Mouse (Mus musculus) stomach, postnatal 0 days (tissue): ENCODE data around the gene Pheta1. TPM values are rescaled to one million over a fixed set of nuclear protein-coding genes. Genes with fewer than 3 reads are reported as not detected.

ENCODE experiments used
- ATAC-seq: fragments of 200-750 bp; cut with Nextera tagmentation; 2 replicates; pipeline ENCODE4 v1.8.0; 2017; ENCODE audit not compliant: low FRiP score, low TSS enrichment
- DNase-seq: peaks from one replicate; pipeline ENCODE4 v3.0.0-alpha.2; 2016; ENCODE audit warnings: low spot score
- H3K27ac ChIP-seq: fragments of 300-500 bp; sonication (generic); replicated peaks from 2 replicates; pipeline ENCODE4 v1.5.1; 2014; ENCODE audit warnings: mild to moderate bottlenecking, control low read depth
- H3K27me3 ChIP-seq: fragments of 300-500 bp; sonication (generic); 2 replicates; pipeline ENCODE4 v1.6.1; 2014; ENCODE audit warnings: low read length; ENCODE audit not compliant: control insufficient read depth, insufficient read depth
- H3K36me3 ChIP-seq: fragments of 300-500 bp; sonication (generic); 2 replicates; pipeline ENCODE4 v1.6.1; 2014; ENCODE audit warnings: low read length, mixed read lengths; ENCODE audit not compliant: control insufficient read depth, insufficient read depth
- H3K4me1 ChIP-seq: fragments of 300-500 bp; sonication (generic); replicated peaks from 2 replicates; pipeline ENCODE4 v1.6.1; 2014; ENCODE audit warnings: antibody characterized with exemption; ENCODE audit not compliant: control insufficient read depth, insufficient read depth
- H3K4me2 ChIP-seq: fragments of 300-500 bp; sonication (generic); replicated peaks from 2 replicates; pipeline ENCODE4 v1.6.1; 2014; ENCODE audit warnings: low read depth, mild to moderate bottlenecking, control low read depth, moderate library complexity
- H3K4me3 ChIP-seq: fragments of 300-500 bp; sonication (generic); 2 replicates; pipeline ENCODE4 v1.5.1; 2014; ENCODE audit warnings: low read depth, low read length, control low read depth
- H3K9ac ChIP-seq: fragments of 300-500 bp; sonication (generic); 2 replicates; pipeline ENCODE4 v1.6.1; 2014; ENCODE audit warnings: mild to moderate bottlenecking, low read length, control low read depth, mixed read lengths
- H3K9me3 ChIP-seq: fragments of 300-500 bp; sonication (generic); 2 replicates; pipeline ENCODE4 v1.6.1; 2016; ENCODE audit warnings: low read length; ENCODE audit not compliant: control insufficient read depth
- EP300 ChIP-seq: optimal IDR thresholded peaks from 2 replicates; pipeline ENCODE3; 2016; ENCODE audit warnings: antibody characterized with exemption
- WGBS: fragments of 180-500 bp; shearing (Covaris S2); extraction: QIAGEN DNeasy Blood & Tissue Kit; methylation state at CpG from one replicate; pipeline ENCODE4 v1.1.7; 2014; 5-methylcytosine and 5-hydroxymethylcytosine counted together
- microRNA-seq: library from miRNA; unstranded; fragments of <30 nt; microRNA quantifications from one replicate; pipeline ENCODE4, GENCODE M21; 2016
- polyA plus RNA-seq: library from polyadenylated mRNA; unstranded; fragments of >200 nt; fragmentation: Nextera tagmentation; extraction: Ambion mirVana; gene quantifications from 2 replicates; pipeline ENCODE4 v1.2.1, GENCODE M21; 2015

The Pheta1 gene
- polyA plus RNA-seq, 1 experiment from 2014 or later: 24.3 TPM

DNA sequence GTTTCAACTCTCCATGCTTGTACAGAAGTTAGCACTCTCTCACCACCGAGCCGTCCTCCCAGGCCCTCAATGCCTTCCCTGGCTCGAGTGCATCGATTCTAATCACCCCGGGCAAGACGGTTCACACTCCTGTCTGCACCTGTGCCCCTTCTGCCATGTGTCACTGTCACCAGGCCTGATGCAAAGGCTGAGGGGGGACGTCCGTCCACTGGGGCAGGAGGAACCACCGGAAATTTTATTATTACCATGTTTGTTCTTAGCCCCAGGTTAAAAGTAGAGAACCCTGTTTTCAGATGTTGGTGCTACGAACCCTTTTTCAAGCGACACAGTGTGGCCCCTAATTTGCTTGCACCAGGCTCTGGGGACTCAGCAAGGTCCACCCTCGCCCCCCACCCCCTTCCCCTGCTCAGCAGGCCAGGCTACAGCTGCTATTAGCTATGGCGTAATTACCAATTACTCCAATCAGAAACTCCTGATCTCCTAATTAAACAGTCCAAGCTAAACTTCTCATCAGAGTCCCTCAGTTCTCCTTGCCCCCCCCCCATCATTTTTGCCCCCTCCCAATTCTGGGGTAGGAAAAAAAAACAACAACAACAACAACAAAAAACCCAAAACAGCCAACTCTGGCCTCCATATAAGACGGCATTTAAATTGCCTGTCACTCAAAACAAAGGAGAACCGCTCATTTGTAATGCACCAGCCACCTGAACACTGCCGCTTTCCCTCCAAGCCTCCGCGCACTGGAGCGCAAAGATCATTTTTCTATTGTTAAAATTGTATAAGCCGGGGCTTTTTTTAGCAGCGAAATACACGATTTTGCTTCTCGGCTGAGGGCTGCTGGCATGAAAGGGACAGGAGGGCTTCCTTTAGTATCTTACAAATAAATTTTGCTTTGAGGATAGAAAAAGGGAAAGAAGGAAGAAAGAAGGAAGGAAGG lies 54.3 kb downstream of the Pheta1 start:
- Histone ChIP-seq H3K9me3 (no peaks in the 10 kb centered on the region), H3K4me1 (no peaks in the 10 kb centered on the region), H3K4me3 (no peak overlapping the region), H3K9ac (no peak overlapping the region), H3K27ac (no peak overlapping the region), H3K4me2 (no peak overlapping the region), H3K27me3 (no peaks in the 10 kb centered on the region), H3K36me3 (no peaks in the 10 kb centered on the region)
- 55% methylated on average over 23 of the region's 23 CpGs for WGBS
- TF ChIP-seq EP300: no peak
- no peak for ATAC-seq
- DNase-seq: no peak

Small RNA genes lying within 50 kb of the gene (microRNA-seq; reads per million reads assigned to microRNA genes)
- gene Mir7031: not detected

Other genes with a start within 250 kb of the Pheta1 start
- 2.3 and 2.6 TPM in 2 replicates for gene Acad12, start 230.0 kb upstream of the Pheta1 start, polyA plus RNA-seq
- gene Acad10, start 188.5 kb upstream of the Pheta1 start, polyA plus RNA-seq: 3.0 and 4.0 TPM in 2 replicates
- gene Brap, start 188.4 kb upstream of the Pheta1 start, polyA plus RNA-seq: 32.2 and 32.5 TPM in 2 replicates
- gene Atxn2, start 137.6 kb upstream of the Pheta1 start, polyA plus RNA-seq: 30.5 and 35.6 TPM in 2 replicates
- 7.9 and 8.6 TPM in 2 replicates for gene Sh2b3, start 11.3 kb upstream of the Pheta1 start, polyA plus RNA-seq
- gene Cux2, start 201.1 kb downstream of the Pheta1 start, polyA plus RNA-seq: 1.2 and 1.5 TPM in 2 replicates